Mouse (Mus musculus): ENCODE data around the gene Mnt.

DNA sequence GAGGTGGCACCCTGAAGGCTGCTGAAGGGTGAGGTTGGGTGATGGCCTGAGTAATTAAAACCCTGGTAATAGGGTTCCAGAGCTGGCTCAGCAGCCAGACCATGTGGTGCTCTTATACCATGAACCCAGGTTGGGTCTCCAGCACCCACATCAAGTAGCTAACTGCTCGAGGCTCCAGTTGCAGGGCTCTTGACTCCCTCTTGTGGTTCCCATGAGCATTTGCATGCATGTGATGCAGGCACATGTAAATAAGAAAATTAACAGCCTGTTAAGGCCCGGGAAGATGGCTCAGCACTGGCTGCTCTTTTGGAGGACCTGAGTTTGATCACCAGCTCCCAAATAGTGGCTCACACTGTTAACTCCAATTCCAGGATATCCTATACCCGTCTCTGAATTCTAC lies 15.1 kb downstream of the Mnt start:
- TF ChIP-seq CTCF (IDR thresholded peaks at IDR 0.05; ENCODE audit: extremely low read depth, insufficient read depth, low read length) = peak; percentile 35
- no peak for TF ChIP-seq POLR2A (IDR thresholded peaks at IDR 0.05; ENCODE audit: extremely low read depth, insufficient read depth, low read length)

Data from cortical plate, adult 2 months (tissue).